8 mouse cellular contexts compared by ENCODE assay signal in genomic region chr10:122986320-122987225, GRCm38 (mm10).
DNase-seq lines count a peak whose midpoint lies in the region; ATAC-seq and TF ChIP-seq lines count a peak whose summit lies in the region.

No protein-coding gene starts in this region.

- DNase-seq in neural tube, embryonic 11.5 days (ENCODE audit: low spot score), result peak; percentile 84
- DNase-seq in neural tube, embryonic 10.5 days (ENCODE audit: extremely low spot score, low spot score), result no peak
- peak; percentile 88 for DNase-seq in embryo, embryonic 10 days (ENCODE audit: low spot score)
- DNase-seq in gastrocnemius, postnatal 14 days, result peak; percentile 83
- DNase-seq in left cerebral cortex, postnatal 4 days, result peak; percentile 70
- peak; percentile 84 for DNase-seq in midbrain, embryonic 10.5 days (ENCODE audit: low spot score)
- DNase-seq in spleen, adult 2 months (ENCODE audit: low read depth in 1 of 2, low spot score in 2 of 2), result peak; percentile 15 to 51

- no peak for TF ChIP-seq POLR2A in spleen, adult 2 months (IDR thresholded peaks at IDR 0.05; ENCODE audit: low read depth, low read length)

- H3K9me3 ChIP-seq in neural tube, embryonic 11.5 days (ENCODE audit: control insufficient read depth, low read length), result no peaks in the 10 kb centered on the region
- no peaks in the 10 kb centered on the region for H3K9me3 ChIP-seq in intestine, embryonic 15.5 days
- no peaks in the 10 kb centered on the region for H3K9me3 ChIP-seq in midbrain, embryonic 10.5 days (replicated peaks)

- intact Hi-C loops in gastrocnemius, postnatal 14 days (cut with DNase I; ENCODE audit: low total_unique reads), result loop anchor here (5.0 kb wide), 1 partner anchor 179 kb away; no protein-coding TSS in a partner anchor
- intact Hi-C loops in left cerebral cortex, postnatal 4 days (cut with DNase I), result loop anchor here (5.0 to 10.0 kb wide), 3 partner anchors 72 to 179 kb away; no protein-coding TSS in a partner anchor

- H3K27me3 ChIP-seq in neural tube, embryonic 11.5 days (ENCODE audit: control insufficient read depth, insufficient read depth, low read length), result no peaks in the 10 kb centered on the region
- no peaks in the 10 kb centered on the region for H3K27me3 ChIP-seq in intestine, embryonic 15.5 days (replicated peaks)
- H3K27me3 ChIP-seq in midbrain, embryonic 10.5 days (ENCODE audit: low read depth, poor library complexity, severe bottlenecking), result no peaks in the 10 kb centered on the region
- H3K27me3 ChIP-seq in spleen, adult 2 months (ENCODE audit: control insufficient read depth, insufficient read depth, low read length), result no peaks in the 10 kb centered on the region

- peak overlapping the region; percentile 100 for H3K27ac ChIP-seq in neural tube, embryonic 11.5 days (ENCODE audit: low read depth, low read length)
- H3K27ac ChIP-seq in intestine, embryonic 15.5 days, result peak overlapping the region; percentile 99
- H3K27ac ChIP-seq in midbrain, embryonic 10.5 days (replicated peaks), result peak overlapping the region; percentile 100
- peak overlapping the region; percentile 99 for H3K27ac ChIP-seq in spleen, adult 2 months (ENCODE audit: insufficient read depth, low read length)

- H3K4me2 ChIP-seq in neural tube, embryonic 11.5 days (ENCODE audit: low read depth), result peak overlapping the region; percentile 62
- H3K4me2 ChIP-seq in intestine, embryonic 15.5 days (replicated peaks), result peak overlapping the region; percentile 54

- TF ChIP-seq CTCF in spleen, adult 2 months (IDR thresholded peaks at IDR 0.05; ENCODE audit: extremely low read depth, insufficient read depth, insufficient read length, insufficient replicate concordance), result no peak

- H3K4me3 ChIP-seq in neural tube, embryonic 11.5 days (ENCODE audit: low read depth, low read length), result peak overlapping the region; percentile 95
- H3K4me3 ChIP-seq in intestine, embryonic 15.5 days (replicated peaks), result peak overlapping the region; percentile 94
- H3K4me3 ChIP-seq in midbrain, embryonic 10.5 days, result peak overlapping the region; percentile 91
- H3K4me3 ChIP-seq in spleen, adult 2 months (ENCODE audit: extremely low read depth, insufficient read depth, insufficient read length), result peak overlapping the region; percentile 95

- ATAC-seq in neural tube, embryonic 11.5 days (ENCODE audit: insufficient read depth, low FRiP score, low TSS enrichment), result peak; percentile 73
- peak; percentile 87 for ATAC-seq in intestine, embryonic 15.5 days

- H3K36me3 ChIP-seq in neural tube, embryonic 11.5 days (ENCODE audit: control insufficient read depth, insufficient read depth, low read length), result peaks cover 2% of the 10 kb centered on the region; the same call in 1 of the 2 replicates
- no peaks in the 10 kb centered on the region for H3K36me3 ChIP-seq in intestine, embryonic 15.5 days
- H3K36me3 ChIP-seq in midbrain, embryonic 10.5 days, result peaks cover 30% of the 10 kb centered on the region
- H3K36me3 ChIP-seq in spleen, adult 2 months (ENCODE audit: control insufficient read depth, insufficient read depth, low read length), result no peaks in the 10 kb centered on the region

- peaks cover 3% of the 10 kb centered on the region; the same call in 1 of the 2 replicates for H3K4me1 ChIP-seq in neural tube, embryonic 11.5 days (ENCODE audit: control insufficient read depth, insufficient read depth, low read length)
- peaks cover 12% of the 10 kb centered on the region for H3K4me1 ChIP-seq in intestine, embryonic 15.5 days (replicated peaks)
- H3K4me1 ChIP-seq in midbrain, embryonic 10.5 days, result peaks cover 36% of the 10 kb centered on the region
- peaks cover 9% of the 10 kb centered on the region for H3K4me1 ChIP-seq in spleen, adult 2 months (ENCODE audit: control insufficient read depth, insufficient read depth, insufficient read length)

- WGBS in neural tube, embryonic 11.5 days, result 12% methylated on average over 51 of the region's 54 CpGs
- 8% methylated on average over 54 of the region's 54 CpGs for WGBS in intestine, embryonic 15.5 days
- 11% methylated on average over 54 of the region's 54 CpGs for WGBS in midbrain, embryonic 10.5 days
- 6% methylated on average over 53 of the region's 54 CpGs for WGBS in spleen, adult 2 months

- H3K9ac ChIP-seq in neural tube, embryonic 11.5 days (ENCODE audit: low read length), result peak overlapping the region; percentile 100
- H3K9ac ChIP-seq in intestine, embryonic 15.5 days, result peak overlapping the region; percentile 98
